Mouse (Mus musculus) MEL (cell line): ENCODE data around the gene H2-Ob. TPM values are rescaled to one million over a fixed set of nuclear protein-coding genes. Genes with fewer than 3 reads are reported as not detected.

Experiments used
- DNase-seq: peaks from one replicate; pipeline ENCODE4 v3.0.0; 2011; ENCODE audit warnings: low read depth, low spot score
- H3K27ac ChIP-seq: 2 replicates; pipeline ENCODE4 v1.5.1; 2012; ENCODE audit warnings: low read depth, mild to moderate bottlenecking, control low read depth, low read length, moderate library complexity; ENCODE audit not compliant: control insufficient read depth
- H3K27me3 ChIP-seq, 2 experiments: fragments of 150-350 bp in 1 of 2; sonication (generic) in 1 of 2; 2 replicates each; pipeline ENCODE4 v1.6.1; 2012; ENCODE audit warnings: low read length in 2 of 2, mild to moderate bottlenecking in 2 of 2, improper control_type of control experiment in 1 of 2, moderate library complexity in 1 of 2; ENCODE audit not compliant: insufficient read depth in 2 of 2, control insufficient read depth in 1 of 2
- H3K36me3 ChIP-seq, 2 experiments: 2 replicates each; pipeline ENCODE4 v1.6.1; 2012 to 2014; ENCODE audit warnings: low read length in 2 of 2, improper control_type of control experiment in 1 of 2, inconsistent platforms in 1 of 2, mild to moderate bottlenecking in 1 of 2; ENCODE audit not compliant: insufficient read depth in 2 of 2, control insufficient read depth in 1 of 2
- H3K4me1 ChIP-seq, 2 experiments: fragments of 150-350 bp in 1 of 2; sonication (generic) in 1 of 2; 2 replicates each; pipeline ENCODE4 v1.6.1; 2012; ENCODE audit warnings: low read length in 2 of 2, improper control_type of control experiment in 1 of 2, mild to moderate bottlenecking in 1 of 2; ENCODE audit not compliant: insufficient read depth in 2 of 2, control insufficient read depth in 1 of 2
- H3K4me3 ChIP-seq, 2 experiments: fragments of 150-350 bp in 1 of 2; sonication (generic) in 1 of 2; 2 replicates each; pipeline ENCODE4 v1.5.1; 2012; ENCODE audit warnings: low read depth in 2 of 2, low read length in 2 of 2, mild to moderate bottlenecking in 2 of 2, moderate library complexity in 2 of 2, control low read depth in 1 of 2, improper control_type of control experiment in 1 of 2; ENCODE audit not compliant: control insufficient read depth in 1 of 2, insufficient read depth in 1 of 2
- H3K79me2 ChIP-seq: 2 replicates; pipeline ENCODE4 v1.6.1; 2012; ENCODE audit warnings: mild to moderate bottlenecking, low read length, moderate library complexity; ENCODE audit not compliant: control insufficient read depth, poor library complexity, insufficient read depth
- H3K9ac ChIP-seq: 2 replicates; pipeline ENCODE4 v1.6.1; 2012; ENCODE audit warnings: low read depth, mild to moderate bottlenecking, control low read depth, low read length, moderate library complexity; ENCODE audit not compliant: control insufficient read depth, poor library complexity, severe bottlenecking
- H3K9me3 ChIP-seq: fragments of 150-350 bp; sonication (generic); replicated peaks from 2 replicates; pipeline ENCODE4 v1.6.1; 2012; ENCODE audit warnings: mild to moderate bottlenecking, low read length, improper control_type of control experiment, moderate library complexity; ENCODE audit not compliant: insufficient read depth
- CHD1 ChIP-seq: IDR thresholded peaks from 2 replicates; pipeline ENCODE4 v1.6.1; 2012; ENCODE audit warnings: low read depth, mild to moderate bottlenecking, inconsistent platforms, low read length, improper control_type of control experiment
- ELF1 ChIP-seq: IDR thresholded peaks from 2 replicates; pipeline ENCODE4 v1.6.1; 2014; ENCODE audit warnings: low read depth, mild to moderate bottlenecking, inconsistent platforms, low read length, improper control_type of control experiment, moderate library complexity
- ETS1 ChIP-seq: IDR thresholded peaks from 2 replicates; pipeline ENCODE4 v1.6.1; 2012; ENCODE audit warnings: low read depth, mild to moderate bottlenecking, inconsistent platforms, low read length, improper control_type of control experiment, moderate library complexity
- GATA1 ChIP-seq: IDR thresholded peaks from 2 replicates; pipeline ENCODE4 v1.6.1; 2011; ENCODE audit warnings: low read depth, low read length, improper control_type of control experiment
- MYB ChIP-seq: IDR thresholded peaks from 2 replicates; pipeline ENCODE4 v1.6.1; 2011; ENCODE audit warnings: mild to moderate bottlenecking, low read depth, low read length, improper control_type of control experiment
- MYC ChIP-seq: IDR thresholded peaks from 2 replicates; pipeline ENCODE4 v1.6.1; 2011; ENCODE audit warnings: low read depth, mild to moderate bottlenecking, low read length, improper control_type of control experiment, moderate library complexity
- NELFE ChIP-seq: IDR thresholded peaks from 2 replicates; pipeline ENCODE4 v1.6.1; 2011; ENCODE audit warnings: low read depth, low read length, improper control_type of control experiment
- NRF1 ChIP-seq: IDR thresholded peaks from 2 replicates; pipeline ENCODE4 v1.6.1; 2014; ENCODE audit warnings: low read depth, mild to moderate bottlenecking, inconsistent platforms, low read length, improper control_type of control experiment, moderate library complexity; ENCODE audit not compliant: poor library complexity, insufficient read depth, severe bottlenecking
- POLR2AphosphoS5 ChIP-seq: IDR thresholded peaks from 2 replicates; pipeline ENCODE4 v1.6.1; 2012; ENCODE audit warnings: low read depth, borderline replicate concordance, mild to moderate bottlenecking, inconsistent platforms, low read length, moderate library complexity, mixed read lengths
- SMC3 ChIP-seq: IDR thresholded peaks from 2 replicates; pipeline ENCODE4 v1.6.1; 2011; ENCODE audit warnings: low read depth, low read length, improper control_type of control experiment
- TBP ChIP-seq: IDR thresholded peaks from 2 replicates; pipeline ENCODE4 v1.8.0; 2011; ENCODE audit warnings: low read depth, low read length, improper control_type of control experiment
- TCF12 ChIP-seq: IDR thresholded peaks from 2 replicates; pipeline ENCODE4 v1.6.1; 2014; ENCODE audit warnings: low read depth, mild to moderate bottlenecking, inconsistent platforms, low read length, improper control_type of control experiment, moderate library complexity
- USF1 ChIP-seq: IDR thresholded peaks from 2 replicates; pipeline ENCODE4 v1.6.1; 2014; ENCODE audit warnings: low read depth, mild to moderate bottlenecking, inconsistent platforms, low read length, improper control_type of control experiment, moderate library complexity
- ZMIZ1 ChIP-seq: IDR thresholded peaks from 2 replicates; pipeline ENCODE4 v1.6.1; 2012; ENCODE audit warnings: low read depth, mild to moderate bottlenecking, inconsistent platforms, low read length, improper control_type of control experiment, moderate library complexity
- ZNF384 ChIP-seq: IDR thresholded peaks from 2 replicates; pipeline ENCODE4 v1.6.1; 2012; ENCODE audit warnings: low read depth, mild to moderate bottlenecking, inconsistent platforms, low read length, improper control_type of control experiment
- polyA plus RNA-seq, 2 experiments: library from polyadenylated mRNA; stranded (reverse) in 1 of 2; unstranded in 1 of 2; fragments of >175 nt in 1 of 2; fragments of >200 nt in 1 of 2; gene quantifications; 2 replicates each; pipeline versions ENCODE4 v1.2.1 to v1.2.4; 2012; ENCODE audit warnings: low replicate concordance in 2 of 2, low read depth in 1 of 2; ENCODE audit not compliant: insufficient read length in 2 of 2, insufficient read depth in 1 of 2, missing spikeins in 1 of 2
- total RNA-seq: library from RNA; depleted of rRNA; stranded (reverse); fragments of 300-350 nt; gene quantifications from 2 replicates; pipeline ENCODE4 v1.2.3, GENCODE M21; 2012

Gene H2-Ob
- total and polyA plus RNA-seq, 3 experiments: 0.81 to 2.0 TPM; not detected in 1

- H3K27ac ChIP-seq: no peak overlapping the region
- no peak overlapping the region for H3K4me3 ChIP-seq
- TF ChIP-seq ETS1 (no peak), ELF1 (no peak), ZMIZ1 (no peak), MYC (no peak), USF1 (no peak), TBP (no peak), TCF12 (no peak), NRF1 (no peak), NELFE (no peak), GATA1 (no peak), ZNF384 (no peak), CHD1 (no peak), MYB (no peak), POLR2AphosphoS5 (no peak), SMC3 (no peak)
- no peak for DNase-seq
- no peaks in the 10 kb centered on the region for H3K27me3 ChIP-seq
- H3K36me3 ChIP-seq: peaks cover 0 to 18% of the 10 kb centered on the region in 2 experiments; a peak in 2 of 4 replicates
- peaks cover 5 to 20% of the 10 kb centered on the region in 2 experiments for H3K4me1 ChIP-seq
- H3K79me2 ChIP-seq: no peaks in the 10 kb centered on the region
- no peaks in the 10 kb centered on the region for H3K9me3 ChIP-seq
- H3K9ac ChIP-seq: no peak overlapping the region
Measured at GRCm38 (mm10) chr17:34217986-34218385, 20.7 kb upstream of the H2-Ob start.

- H3K27ac ChIP-seq: peak overlapping the region; percentile 59
- TF ChIP-seq TBP: peak; percentile 59; the same call in 1 of the 2 replicates
- no peak for TF ChIP-seq ELF1
- peaks cover 0 to 18% of the 10 kb centered on the region in 2 experiments; a peak in 2 of 4 replicates for H3K36me3 ChIP-seq
- no peaks in the 10 kb centered on the region for H3K79me2 ChIP-seq
- peaks cover 5 to 20% of the 10 kb centered on the region in 2 experiments for H3K4me1 ChIP-seq
- no peaks in the 10 kb centered on the region for H3K9me3 ChIP-seq
- DNase-seq: peak; percentile 62
- peak overlapping the region; percentile 6 for H3K9ac ChIP-seq
- no peaks in the 10 kb centered on the region for H3K27me3 ChIP-seq
- H3K4me3 ChIP-seq: peak overlapping the region; percentile 1 to 26; a peak in 2 of 4 replicates
Measured at GRCm38 (mm10) chr17:34218675-34219074, 20.0 kb upstream of the H2-Ob start.
